Mouse (Mus musculus): ENCODE results near the gene Htr5b. TPM values are rescaled to one million over a fixed set of nuclear protein-coding genes. Genes with fewer than 3 reads are reported as not detected.

Htr5b gene
- polyA plus RNA-seq, 1 experiment from 2014 or later: not detected

GRCm38 (mm10) chr1:121529286-121529685 is 1.0 kb upstream of the Htr5b start:
- TF ChIP-seq EP300 (IDR thresholded peaks at IDR 0.05; ENCODE audit: low read depth) (no peak), CTCF (IDR thresholded peaks at IDR 0.05; ENCODE audit: low read depth) (no peak)

GRCm38 (mm10) chr1:121527600-121528398 is 466 bp downstream of the Htr5b start:
- H3K9me3 ChIP-seq (ENCODE audit: low read length): no peaks in the 10 kb centered on the region
- no peaks in the 10 kb centered on the region for H3K4me1 ChIP-seq (ENCODE audit: insufficient read depth)
- DNase-seq: no peak
- H3K4me3 ChIP-seq (ENCODE audit: low read depth, low read length): no peak overlapping the region
- H3K36me3 ChIP-seq (replicated peaks; ENCODE audit: insufficient read depth, low read length): no peaks in the 10 kb centered on the region
- 18% methylated on average over 55 of the region's 55 CpGs for WGBS (ENCODE audit: insufficient replicate concordance)
- H3K27me3 ChIP-seq (ENCODE audit: insufficient read depth, low read length): peaks cover 14% of the 10 kb centered on the region
- no peak for ATAC-seq
- no peak for TF ChIP-seq EP300 (IDR thresholded peaks at IDR 0.05; ENCODE audit: low read depth)
- no peak for TF ChIP-seq CTCF (IDR thresholded peaks at IDR 0.05; ENCODE audit: low read depth)
- H3K4me2 ChIP-seq (ENCODE audit: low read depth, low read length): peak overlapping the region; percentile 27; the same call in 1 of the 2 replicates
- no peak overlapping the region for H3K27ac ChIP-seq (ENCODE audit: low read depth)
- H3K9ac ChIP-seq (replicated peaks): no peak overlapping the region

More at GRCm38 (mm10) chr1:121529286-121529685, 1.0 kb upstream of the Htr5b start:
- H3K9me3 ChIP-seq (ENCODE audit: low read length): no peaks in the 10 kb centered on the region
- no peaks in the 10 kb centered on the region for H3K36me3 ChIP-seq (replicated peaks; ENCODE audit: insufficient read depth, low read length)
- 75% methylated on average over 6 of the region's 6 CpGs for WGBS (ENCODE audit: insufficient replicate concordance)
- H3K4me2 ChIP-seq (ENCODE audit: low read depth, low read length): no peak overlapping the region
- no peaks in the 10 kb centered on the region for H3K4me1 ChIP-seq (ENCODE audit: insufficient read depth)
- no peak overlapping the region for H3K27ac ChIP-seq (ENCODE audit: low read depth)
- H3K4me3 ChIP-seq (ENCODE audit: low read depth, low read length): no peak overlapping the region
- H3K9ac ChIP-seq (replicated peaks): no peak overlapping the region
- H3K27me3 ChIP-seq (ENCODE audit: insufficient read depth, low read length): peaks cover 14% of the 10 kb centered on the region
- DNase-seq (no peak), ATAC-seq (no peak)

DNA sequence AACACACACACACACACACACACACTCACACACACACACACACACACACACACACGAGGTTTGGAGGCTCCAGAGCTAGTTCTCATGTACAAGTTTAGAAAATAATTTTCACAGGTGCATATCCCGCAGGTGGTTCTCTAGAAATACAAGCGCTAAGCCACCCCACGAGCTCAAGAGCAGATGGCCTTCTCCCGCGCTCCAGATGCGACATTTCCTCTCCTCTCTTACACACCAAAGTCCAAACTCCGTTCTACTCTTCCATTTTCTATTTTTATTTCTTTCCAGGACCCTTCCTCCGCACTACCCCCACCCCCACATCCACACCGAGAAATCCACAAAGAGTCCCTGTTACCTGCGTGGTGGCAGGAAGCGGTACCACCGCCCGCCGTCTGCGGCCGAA is 1.2 kb downstream of the Htr5b start:
- no peaks in the 10 kb centered on the region for H3K4me1 ChIP-seq (ENCODE audit: insufficient read depth)
- TF ChIP-seq EP300 (IDR thresholded peaks at IDR 0.05; ENCODE audit: low read depth) (no peak), CTCF (IDR thresholded peaks at IDR 0.05; ENCODE audit: low read depth) (no peak)
- H3K4me2 ChIP-seq (ENCODE audit: low read depth, low read length): no peak overlapping the region
- DNase-seq (no peak), ATAC-seq (no peak)
- H3K4me3 ChIP-seq (ENCODE audit: low read depth, low read length): no peak overlapping the region
- WGBS (ENCODE audit: insufficient replicate concordance): 53% methylated on average over 17 of the region's 17 CpGs
- no peak overlapping the region for H3K27ac ChIP-seq (ENCODE audit: low read depth)
- peaks cover 14% of the 10 kb centered on the region for H3K27me3 ChIP-seq (ENCODE audit: insufficient read depth, low read length)
- H3K9ac ChIP-seq (replicated peaks): no peak overlapping the region
- no peaks in the 10 kb centered on the region for H3K36me3 ChIP-seq (replicated peaks; ENCODE audit: insufficient read depth, low read length)
- H3K9me3 ChIP-seq (ENCODE audit: low read length): no peaks in the 10 kb centered on the region

- H3K4me1 ChIP-seq (ENCODE audit: insufficient read depth): no peaks in the 10 kb centered on the region
- no peak for DNase-seq
- no peak for ATAC-seq
- WGBS (ENCODE audit: insufficient replicate concordance): 50% methylated on average over 1 of the region's 1 CpGs
- no peaks in the 10 kb centered on the region for H3K27me3 ChIP-seq (ENCODE audit: insufficient read depth, low read length)
- TF ChIP-seq EP300 (IDR thresholded peaks at IDR 0.05; ENCODE audit: low read depth): no peak
- TF ChIP-seq CTCF (IDR thresholded peaks at IDR 0.05; ENCODE audit: low read depth): no peak
- no peaks in the 10 kb centered on the region for H3K36me3 ChIP-seq (replicated peaks; ENCODE audit: insufficient read depth, low read length)
- H3K27ac ChIP-seq (ENCODE audit: low read depth): no peak overlapping the region
- no peaks in the 10 kb centered on the region for H3K9me3 ChIP-seq (ENCODE audit: low read length)
- H3K4me2 ChIP-seq (ENCODE audit: low read depth, low read length): no peak overlapping the region
- H3K9ac ChIP-seq (replicated peaks): no peak overlapping the region
- no peak overlapping the region for H3K4me3 ChIP-seq (ENCODE audit: low read depth, low read length)
Measured at GRCm38 (mm10) chr1:121518609-121519008, 9.7 kb downstream of the Htr5b start.

- Histone ChIP-seq H3K36me3 (replicated peaks; ENCODE audit: insufficient read depth, low read length) (no peaks in the 10 kb centered on the region), H3K4me2 (ENCODE audit: low read depth, low read length) (no peak overlapping the region), H3K27ac (ENCODE audit: low read depth) (no peak overlapping the region), H3K9ac (replicated peaks) (no peak overlapping the region), H3K4me3 (ENCODE audit: low read depth, low read length) (no peak overlapping the region), H3K9me3 (ENCODE audit: low read length) (no peaks in the 10 kb centered on the region), H3K27me3 (ENCODE audit: insufficient read depth, low read length) (no peaks in the 10 kb centered on the region), H3K4me1 (ENCODE audit: insufficient read depth) (no peaks in the 10 kb centered on the region)
- DNase-seq (no peak), ATAC-seq (no peak)
- TF ChIP-seq EP300 (IDR thresholded peaks at IDR 0.05; ENCODE audit: low read depth): no peak
- no peak for TF ChIP-seq CTCF (IDR thresholded peaks at IDR 0.05; ENCODE audit: low read depth)
- WGBS (ENCODE audit: insufficient replicate concordance): 84% methylated on average over 2 of the region's 2 CpGs
Measured at GRCm38 (mm10) chr1:121511966-121512365, 16.3 kb downstream of the Htr5b start.

GRCm38 (mm10) chr1:121511186-121511585 is 17.1 kb downstream of the Htr5b start:
- no peak overlapping the region for H3K9ac ChIP-seq (replicated peaks)
- no peak for ATAC-seq
- no peaks in the 10 kb centered on the region for H3K27me3 ChIP-seq (ENCODE audit: insufficient read depth, low read length)
- no peaks in the 10 kb centered on the region for H3K36me3 ChIP-seq (replicated peaks; ENCODE audit: insufficient read depth, low read length)
- WGBS (ENCODE audit: insufficient replicate concordance): 67% methylated on average over 2 of the region's 2 CpGs
- DNase-seq: no peak
- no peaks in the 10 kb centered on the region for H3K4me1 ChIP-seq (ENCODE audit: insufficient read depth)
- H3K4me3 ChIP-seq (ENCODE audit: low read depth, low read length): no peak overlapping the region
- no peak overlapping the region for H3K4me2 ChIP-seq (ENCODE audit: low read depth, low read length)
- TF ChIP-seq EP300 (IDR thresholded peaks at IDR 0.05; ENCODE audit: low read depth): no peak
- TF ChIP-seq CTCF (IDR thresholded peaks at IDR 0.05; ENCODE audit: low read depth): no peak
- no peaks in the 10 kb centered on the region for H3K9me3 ChIP-seq (ENCODE audit: low read length)
- no peak overlapping the region for H3K27ac ChIP-seq (ENCODE audit: low read depth)
